Mouse (Mus musculus) lung, embryonic 15.5 days (tissue): ENCODE data around the gene Rgsl1. TPM values are rescaled to one million over a fixed set of nuclear protein-coding genes. Genes with fewer than 3 reads are reported as not detected.

ENCODE experiments used
- ATAC-seq: fragments of 200-750 bp; cut with Nextera tagmentation; 2 replicates; pipeline ENCODE4 v1.8.0; 2017; ENCODE audit warnings: moderate number of reproducible peaks, borderline replicate concordance; ENCODE audit not compliant: low FRiP score, low TSS enrichment; ENCODE audit errors: extremely low read depth
- H3K27ac ChIP-seq: fragments of 300-500 bp; sonication (generic); 2 replicates; pipeline ENCODE4 v1.5.1; 2015; ENCODE audit warnings: moderate library complexity, mild to moderate bottlenecking, inconsistent platforms
- H3K27me3 ChIP-seq: fragments of 300-500 bp; sonication (generic); 2 replicates; pipeline ENCODE4 v1.6.1; 2015; ENCODE audit warnings: inconsistent platforms
- H3K36me3 ChIP-seq: fragments of 300-500 bp; sonication (generic); 2 replicates; pipeline ENCODE4 v1.6.1; 2015; ENCODE audit warnings: inconsistent platforms
- H3K4me1 ChIP-seq: fragments of 300-500 bp; sonication (generic); 2 replicates; pipeline ENCODE4 v1.6.1; 2015; ENCODE audit warnings: inconsistent platforms
- H3K4me2 ChIP-seq: fragments of 300-500 bp; sonication (generic); 2 replicates; pipeline ENCODE4 v1.6.1; 2015; ENCODE audit warnings: inconsistent platforms, mild to moderate bottlenecking, moderate library complexity
- H3K4me3 ChIP-seq: fragments of 300-500 bp; sonication (generic); 2 replicates; pipeline ENCODE4 v1.5.1; 2015; ENCODE audit warnings: mild to moderate bottlenecking, inconsistent platforms
- H3K9ac ChIP-seq: fragments of 300-500 bp; sonication (generic); 2 replicates; pipeline ENCODE4 v1.6.1; 2015; ENCODE audit warnings: inconsistent platforms
- H3K9me3 ChIP-seq: fragments of 300-500 bp; sonication (generic); 2 replicates; pipeline ENCODE4 v1.6.1; 2016; ENCODE audit warnings: inconsistent platforms
- WGBS: fragments of 180-500 bp; shearing (Covaris S2); methylation state at CpG from one replicate; pipeline ENCODE4 v1.1.7; 2015; 5-methylcytosine and 5-hydroxymethylcytosine counted together
- polyA plus RNA-seq: library from polyadenylated mRNA; unstranded; fragments of >200 nt; fragmentation: Nextera tagmentation; extraction: Ambion mirVana; gene quantifications from 2 replicates; pipeline ENCODE4 v1.2.1, GENCODE M21; 2015

Rgsl1 gene
- polyA plus RNA-seq, 1 experiment from 2014 or later, result not detected

DNA sequence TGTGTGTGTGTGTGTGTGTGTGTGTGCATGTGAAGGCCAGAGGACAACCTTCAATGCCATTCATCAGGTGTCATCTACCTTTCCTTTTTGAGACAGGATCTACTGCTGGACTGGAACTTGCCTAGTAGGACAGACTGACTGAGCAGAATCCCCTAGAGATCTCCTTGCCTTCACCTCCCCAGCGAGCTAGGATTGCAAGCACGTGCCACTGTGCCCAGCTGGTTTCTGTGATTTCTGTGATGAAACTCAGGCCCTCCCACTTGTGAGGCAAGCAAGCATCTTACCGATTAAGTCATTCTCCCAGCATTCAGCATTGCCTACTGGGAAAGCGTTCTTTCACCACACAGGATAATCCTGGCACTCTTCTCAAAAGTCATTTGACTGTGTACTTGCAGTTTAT is 13.2 kb downstream of the Rgsl1 start:
- H3K36me3 ChIP-seq, result no peaks in the 10 kb centered on the region
- no peaks in the 10 kb centered on the region for H3K9me3 ChIP-seq
- no peaks in the 10 kb centered on the region for H3K27me3 ChIP-seq
- no peak for ATAC-seq
- no peak overlapping the region for H3K4me3 ChIP-seq
- H3K27ac ChIP-seq, result no peak overlapping the region
- 69% methylated on average over 4 of the region's 4 CpGs for WGBS
- H3K4me1 ChIP-seq, result no peaks in the 10 kb centered on the region
- no peak overlapping the region for H3K4me2 ChIP-seq
- no peak overlapping the region for H3K9ac ChIP-seq

DNA sequence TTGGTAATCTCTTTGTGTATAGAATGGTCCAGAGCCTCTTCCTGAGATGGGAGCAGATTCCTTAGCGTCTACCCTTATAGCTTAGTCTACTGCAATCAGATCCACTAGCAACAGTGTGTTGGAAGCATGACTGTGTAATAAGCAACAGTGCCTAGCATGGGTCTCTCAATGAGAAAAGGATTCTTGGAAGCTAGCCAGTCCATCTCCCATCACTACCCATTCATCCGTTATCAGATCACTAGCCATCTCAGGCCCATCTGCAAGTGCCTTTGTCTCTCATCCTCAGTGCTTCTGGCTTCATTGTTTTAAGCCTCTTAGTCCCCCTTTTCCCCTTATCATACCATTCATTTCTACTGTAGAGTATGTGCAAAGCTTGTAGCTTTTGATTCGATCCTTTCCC is 23.7 kb downstream of the Rgsl1 start:
- Histone ChIP-seq H3K4me1 (no peaks in the 10 kb centered on the region), H3K36me3 (no peaks in the 10 kb centered on the region), H3K9ac (no peak overlapping the region), H3K27ac (no peak overlapping the region), H3K4me2 (no peak overlapping the region), H3K27me3 (no peaks in the 10 kb centered on the region), H3K4me3 (no peak overlapping the region), H3K9me3 (no peaks in the 10 kb centered on the region)
- ATAC-seq, result no peak
- WGBS, result 72% methylated on average over 3 of the region's 3 CpGs

GRCm38 (mm10) chr1:153814278-153814677 is 29.7 kb downstream of the Rgsl1 start:
- no peak overlapping the region for H3K4me3 ChIP-seq
- H3K27me3 ChIP-seq, result no peaks in the 10 kb centered on the region
- H3K4me1 ChIP-seq, result no peaks in the 10 kb centered on the region
- 5% methylated on average over 2 of the region's 2 CpGs for WGBS
- ATAC-seq, result no peak
- no peaks in the 10 kb centered on the region for H3K36me3 ChIP-seq
- H3K9me3 ChIP-seq, result no peaks in the 10 kb centered on the region
- no peak overlapping the region for H3K4me2 ChIP-seq
- H3K9ac ChIP-seq, result no peak overlapping the region
- H3K27ac ChIP-seq, result no peak overlapping the region

- Histone ChIP-seq H3K36me3 (no peaks in the 10 kb centered on the region), H3K9ac (no peak overlapping the region), H3K4me2 (0 out of 2 replicates have a peak overlapping the region, but pooled peaks have one; percentile 5), H3K4me1 (no peaks in the 10 kb centered on the region), H3K9me3 (no peaks in the 10 kb centered on the region), H3K27ac (no peak overlapping the region), H3K4me3 (no peak overlapping the region), H3K27me3 (no peaks in the 10 kb centered on the region)
- WGBS, result 42% methylated on average over 13 of the region's 13 CpGs
- ATAC-seq, result no peak
Observed at GRCm38 (mm10) chr1:153807390-153807993, 36.5 kb downstream of the Rgsl1 start.

DNA sequence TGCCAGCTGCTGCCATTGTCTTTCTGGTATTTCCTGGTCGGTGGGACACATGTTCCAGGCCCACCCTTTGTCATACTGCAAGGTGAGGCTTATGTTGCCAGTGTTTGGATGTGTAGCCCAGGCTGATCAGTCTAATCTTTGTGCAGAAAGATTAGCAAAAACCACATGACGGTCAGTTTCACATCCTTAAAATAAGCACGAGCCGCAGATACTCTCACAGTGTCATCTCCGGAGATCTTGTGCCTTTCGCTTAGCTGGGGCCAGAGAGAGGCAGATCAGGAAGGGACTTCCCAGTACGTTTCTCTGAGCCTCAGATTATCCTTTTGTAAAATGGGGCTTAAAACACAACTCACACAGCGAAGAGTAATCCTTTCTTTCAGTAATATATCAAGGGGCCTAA is 40.4 kb downstream of the Rgsl1 start:
- ATAC-seq, result no peak
- Histone ChIP-seq H3K9me3 (no peaks in the 10 kb centered on the region), H3K36me3 (no peaks in the 10 kb centered on the region), H3K4me2 (no peak overlapping the region), H3K27me3 (no peaks in the 10 kb centered on the region), H3K9ac (no peak overlapping the region), H3K27ac (no peak overlapping the region), H3K4me1 (no peaks in the 10 kb centered on the region), H3K4me3 (no peak overlapping the region)
- WGBS, result 82% methylated on average over 8 of the region's 8 CpGs

GRCm38 (mm10) chr1:153802691-153803090 is 41.3 kb downstream of the Rgsl1 start:
- Histone ChIP-seq H3K27ac (no peak overlapping the region), H3K9ac (no peak overlapping the region), H3K9me3 (no peaks in the 10 kb centered on the region), H3K36me3 (no peaks in the 10 kb centered on the region), H3K4me1 (no peaks in the 10 kb centered on the region), H3K4me3 (no peak overlapping the region), H3K4me2 (no peak overlapping the region), H3K27me3 (no peaks in the 10 kb centered on the region)
- ATAC-seq, result no peak
- 60% methylated on average over 7 of the region's 7 CpGs for WGBS

GRCm38 (mm10) chr1:153794241-153794640 is 49.7 kb downstream of the Rgsl1 start:
- Histone ChIP-seq H3K27ac (no peak overlapping the region), H3K4me1 (no peaks in the 10 kb centered on the region), H3K36me3 (no peaks in the 10 kb centered on the region), H3K4me3 (no peak overlapping the region), H3K9me3 (no peaks in the 10 kb centered on the region), H3K9ac (no peak overlapping the region), H3K4me2 (no peak overlapping the region), H3K27me3 (no peaks in the 10 kb centered on the region)
- no peak for ATAC-seq
- 84% methylated on average over 3 of the region's 3 CpGs for WGBS

DNA sequence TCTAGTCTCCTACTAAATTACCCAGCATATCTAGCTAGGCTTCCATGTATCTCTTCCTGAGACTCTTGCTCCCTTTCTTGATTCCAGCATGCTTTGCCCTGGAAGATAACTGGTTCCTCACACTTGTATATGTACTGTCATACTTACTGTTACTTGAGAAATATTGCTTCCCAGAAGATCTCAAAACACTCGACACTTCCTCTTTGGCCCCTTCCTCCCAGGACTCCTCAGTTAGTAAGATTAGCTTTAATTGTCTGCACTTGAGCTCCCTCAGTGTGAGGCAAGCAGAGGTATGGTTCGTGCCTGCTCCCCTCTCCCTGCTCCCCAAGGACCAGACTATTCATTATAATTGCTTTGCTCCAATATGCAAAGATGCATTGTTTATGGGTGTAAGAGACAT is 53.2 kb downstream of the Rgsl1 start:
- Histone ChIP-seq H3K4me1 (no peaks in the 10 kb centered on the region), H3K9ac (no peak overlapping the region), H3K36me3 (no peaks in the 10 kb centered on the region), H3K4me3 (no peak overlapping the region), H3K27ac (no peak overlapping the region), H3K9me3 (no peaks in the 10 kb centered on the region), H3K27me3 (no peaks in the 10 kb centered on the region), H3K4me2 (no peak overlapping the region)
- no peak for ATAC-seq
- 50% methylated on average over 2 of the region's 2 CpGs for WGBS

DNA sequence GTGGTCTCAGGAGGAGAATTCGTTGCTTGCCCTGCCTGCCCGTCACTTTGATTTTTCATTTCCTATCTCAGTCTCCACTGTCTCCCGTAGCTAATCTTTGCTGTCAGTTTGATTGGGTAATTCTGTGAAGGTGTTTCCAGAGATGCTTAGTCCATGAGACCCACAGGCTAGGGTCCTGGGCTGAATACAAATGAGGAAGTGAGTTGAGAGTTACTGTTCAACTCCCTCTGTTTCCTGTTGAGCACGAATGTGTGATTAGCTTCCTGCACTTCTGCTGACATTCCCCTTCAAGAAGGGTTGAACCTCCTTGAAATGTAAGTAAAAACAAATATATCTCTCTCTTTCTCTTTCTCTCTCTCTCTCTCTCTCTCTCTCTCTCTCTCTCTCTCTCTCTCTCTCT is 58.3 kb downstream of the Rgsl1 start:
- Histone ChIP-seq H3K9ac (no peak overlapping the region), H3K27ac (no peak overlapping the region), H3K9me3 (no peaks in the 10 kb centered on the region), H3K4me3 (no peak overlapping the region), H3K4me2 (no peak overlapping the region), H3K27me3 (no peaks in the 10 kb centered on the region), H3K4me1 (no peaks in the 10 kb centered on the region), H3K36me3 (no peaks in the 10 kb centered on the region)
- ATAC-seq, result no peak
- 58% methylated on average over 4 of the region's 4 CpGs for WGBS

DNA sequence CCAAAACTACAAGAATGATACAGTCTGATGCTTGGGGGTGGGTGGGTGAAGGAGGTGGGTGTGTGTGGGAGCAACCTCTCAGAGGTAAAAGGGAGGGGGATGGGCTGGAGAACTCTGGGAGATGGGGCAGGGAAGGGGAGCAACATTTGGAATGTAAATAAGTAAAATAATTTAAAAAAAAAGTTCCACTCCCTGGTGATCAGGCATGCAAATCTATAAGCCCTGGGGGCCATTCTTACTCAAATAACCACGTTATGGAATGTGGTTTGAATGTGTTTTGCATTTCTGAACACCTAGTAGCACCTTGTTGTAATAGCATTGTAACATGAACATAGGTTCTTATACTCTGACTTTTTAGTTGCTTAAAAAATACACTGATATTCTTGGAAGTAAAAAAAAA is 60.6 kb downstream of the Rgsl1 start:
- Histone ChIP-seq H3K27me3 (no peaks in the 10 kb centered on the region), H3K27ac (no peak overlapping the region), H3K9me3 (no peaks in the 10 kb centered on the region), H3K36me3 (no peaks in the 10 kb centered on the region), H3K9ac (no peak overlapping the region), H3K4me2 (no peak overlapping the region), H3K4me3 (no peak overlapping the region), H3K4me1 (no peaks in the 10 kb centered on the region)
- ATAC-seq, result no peak
- 33% methylated on average over 1 of the region's 1 CpGs for WGBS

DNA sequence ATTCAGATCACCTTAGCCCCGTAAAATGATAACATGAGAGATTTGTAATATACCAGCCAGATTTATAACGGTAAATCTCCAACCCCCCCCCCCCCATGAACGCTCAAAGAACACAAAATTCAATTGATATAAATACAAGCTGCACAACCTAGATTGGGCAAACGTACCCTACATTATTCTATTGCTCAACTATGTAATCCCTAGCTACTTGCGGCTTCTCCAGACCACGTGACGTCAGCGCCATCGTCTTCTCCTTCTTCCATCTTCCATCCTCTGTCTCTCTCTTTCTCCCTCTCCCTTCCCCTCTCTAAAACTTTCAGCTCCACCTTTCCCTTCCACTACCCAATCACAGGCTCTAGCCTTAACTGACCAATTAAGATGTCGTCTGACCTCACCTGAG is 65.7 kb downstream of the Rgsl1 start:
- ATAC-seq, result no peak
- Histone ChIP-seq H3K4me2 (no peak overlapping the region), H3K36me3 (no peaks in the 10 kb centered on the region), H3K9me3 (no peaks in the 10 kb centered on the region), H3K9ac (no peak overlapping the region), H3K4me3 (no peak overlapping the region), H3K27ac (no peak overlapping the region), H3K4me1 (no peaks in the 10 kb centered on the region), H3K27me3 (no peaks in the 10 kb centered on the region)
- WGBS, result 88% methylated on average over 10 of the region's 10 CpGs

- Histone ChIP-seq H3K4me2 (no peak overlapping the region), H3K9ac (no peak overlapping the region), H3K27ac (no peak overlapping the region), H3K36me3 (no peaks in the 10 kb centered on the region), H3K4me1 (no peaks in the 10 kb centered on the region), H3K4me3 (no peak overlapping the region), H3K27me3 (no peaks in the 10 kb centered on the region), H3K9me3 (no peaks in the 10 kb centered on the region)
- no peak for ATAC-seq
- WGBS, result 80% methylated on average over 7 of the region's 7 CpGs
Observed at GRCm38 (mm10) chr1:153776257-153776656, 67.7 kb downstream of the Rgsl1 start.

GRCm38 (mm10) chr1:153775174-153775573 is 68.8 kb downstream of the Rgsl1 start:
- no peaks in the 10 kb centered on the region for H3K36me3 ChIP-seq
- H3K27ac ChIP-seq, result no peak overlapping the region
- H3K9ac ChIP-seq, result no peak overlapping the region
- H3K4me2 ChIP-seq, result no peak overlapping the region
- WGBS, result 80% methylated on average over 6 of the region's 6 CpGs
- H3K27me3 ChIP-seq, result no peaks in the 10 kb centered on the region
- H3K4me1 ChIP-seq, result no peaks in the 10 kb centered on the region
- no peaks in the 10 kb centered on the region for H3K9me3 ChIP-seq
- no peak overlapping the region for H3K4me3 ChIP-seq
- ATAC-seq, result no peak
